Mouse (Mus musculus): Measurements from ENCODE around the gene Camk1. TPM values are rescaled to one million over a fixed set of nuclear protein-coding genes. Genes with fewer than 3 reads are reported as not detected.

Camk1 gene
- 121 and 132 TPM in 2 replicates for polyA plus RNA-seq (2015; fragmentation: Nextera tagmentation; extraction: Ambion mirVana)

- Histone ChIP-seq H3K4me2 (ENCODE audit: low read length) (peak within 1 kb of the TSS; percentile 78), H3K27me3 (ENCODE audit: control insufficient read depth, insufficient read depth, low read depth, low read length) (no peaks in the 10 kb centered on the region), H3K4me3 (ENCODE audit: low read depth, low read length) (peak within 1 kb of the TSS; percentile 67), H3K4me1 (ENCODE audit: control insufficient read depth, insufficient read depth, low read length) (peaks cover 18% of the 10 kb centered on the region), H3K27ac (ENCODE audit: low read length) (peak within 1 kb of the TSS; percentile 65), H3K36me3 (ENCODE audit: control insufficient read depth, insufficient read depth, low read length) (no peaks in the 10 kb centered on the region; the same call in 1 of the 2 replicates), H3K9ac (ENCODE audit: low read depth, low read length) (peak within 1 kb of the TSS; percentile 91), H3K9me3 (replicated peaks; ENCODE audit: control insufficient read depth, low read length, poor library complexity, severe bottlenecking) (no peaks in the 10 kb centered on the region)
- 18% methylated on average over 28 of the region's 32 CpGs for WGBS
- peak; percentile 79 for ATAC-seq
Observed at GRCm38 (mm10) chr6:113343177-113344092, at the start of gene Camk1. Camk1 (minus strand) TSS chr6:113343984.

- Histone ChIP-seq H3K27ac (ENCODE audit: low read length) (peak overlapping the region; percentile 80), H3K9me3 (replicated peaks; ENCODE audit: control insufficient read depth, low read length, poor library complexity, severe bottlenecking) (no peaks in the 10 kb centered on the region), H3K4me1 (ENCODE audit: control insufficient read depth, insufficient read depth, low read length) (peaks cover 8% of the 10 kb centered on the region), H3K4me3 (ENCODE audit: low read depth, low read length) (peak overlapping the region; percentile 44), H3K9ac (ENCODE audit: low read depth, low read length) (peak overlapping the region; percentile 75), H3K27me3 (ENCODE audit: control insufficient read depth, insufficient read depth, low read depth, low read length) (no peaks in the 10 kb centered on the region), H3K36me3 (ENCODE audit: control insufficient read depth, insufficient read depth, low read length) (peaks cover 27% of the 10 kb centered on the region), H3K4me2 (ENCODE audit: low read length) (peak overlapping the region; percentile 76)
- ATAC-seq, result peak; percentile 91
- WGBS, result under 1% methylated on average over 51 of the region's 51 CpGs
Observed at GRCm38 (mm10) chr6:113392387-113393071, 48.7 kb upstream of the Camk1 start.

- H3K27me3 ChIP-seq (ENCODE audit: control insufficient read depth, insufficient read depth, low read depth, low read length), result no peaks in the 10 kb centered on the region
- peaks cover 28% of the 10 kb centered on the region for H3K36me3 ChIP-seq (ENCODE audit: control insufficient read depth, insufficient read depth, low read length)
- ATAC-seq, result no peak; the same call in 1 of the 2 replicates
- H3K4me3 ChIP-seq (ENCODE audit: low read depth, low read length), result peak overlapping the region; percentile 44
- H3K9ac ChIP-seq (ENCODE audit: low read depth, low read length), result peak overlapping the region; percentile 75
- peak overlapping the region; percentile 76 for H3K4me2 ChIP-seq (ENCODE audit: low read length)
- 20% methylated on average over 10 of the region's 10 CpGs for WGBS
- H3K4me1 ChIP-seq (ENCODE audit: control insufficient read depth, insufficient read depth, low read length), result peaks cover 8% of the 10 kb centered on the region
- H3K27ac ChIP-seq (ENCODE audit: low read length), result peak overlapping the region; percentile 80
- no peaks in the 10 kb centered on the region for H3K9me3 ChIP-seq (replicated peaks; ENCODE audit: control insufficient read depth, low read length, poor library complexity, severe bottlenecking)
Observed at GRCm38 (mm10) chr6:113392015-113392386, 48.2 kb upstream of the Camk1 start.

GRCm38 (mm10) chr6:113390715-113391114 lies 46.9 kb upstream of the Camk1 start:
- Histone ChIP-seq H3K9me3 (replicated peaks; ENCODE audit: control insufficient read depth, low read length, poor library complexity, severe bottlenecking) (no peaks in the 10 kb centered on the region), H3K9ac (ENCODE audit: low read depth, low read length) (no peak overlapping the region), H3K36me3 (ENCODE audit: control insufficient read depth, insufficient read depth, low read length) (peaks cover 28% of the 10 kb centered on the region), H3K27me3 (ENCODE audit: control insufficient read depth, insufficient read depth, low read depth, low read length) (no peaks in the 10 kb centered on the region), H3K4me2 (ENCODE audit: low read length) (no peak overlapping the region), H3K27ac (ENCODE audit: low read length) (no peak overlapping the region), H3K4me1 (ENCODE audit: control insufficient read depth, insufficient read depth, low read length) (peaks cover 8% of the 10 kb centered on the region), H3K4me3 (ENCODE audit: low read depth, low read length) (no peak overlapping the region)
- WGBS, result 65% methylated on average over 3 of the region's 3 CpGs
- ATAC-seq, result no peak

GRCm38 (mm10) chr6:113388960-113389359 lies 45.2 kb upstream of the Camk1 start, which contains the start of gene Ttll3:
Ttll3 (plus strand) TSS chr6:113389260.
- Histone ChIP-seq H3K4me2 (ENCODE audit: low read length) (no peak within 1 kb of the TSS), H3K27me3 (ENCODE audit: control insufficient read depth, insufficient read depth, low read depth, low read length) (no peaks in the 10 kb centered on the region), H3K9me3 (replicated peaks; ENCODE audit: control insufficient read depth, low read length, poor library complexity, severe bottlenecking) (no peaks in the 10 kb centered on the region), H3K4me3 (ENCODE audit: low read depth, low read length) (no peak within 1 kb of the TSS), H3K36me3 (ENCODE audit: control insufficient read depth, insufficient read depth, low read length) (peaks cover 35% of the 10 kb centered on the region), H3K9ac (ENCODE audit: low read depth, low read length) (no peak within 1 kb of the TSS), H3K27ac (ENCODE audit: low read length) (no peak within 1 kb of the TSS), H3K4me1 (ENCODE audit: control insufficient read depth, insufficient read depth, low read length) (peaks cover 8% of the 10 kb centered on the region)
- no peak for ATAC-seq
- WGBS, result 79% methylated on average over 8 of the region's 8 CpGs

GRCm38 (mm10) chr6:113386025-113386424 lies 42.2 kb upstream of the Camk1 start:
- Histone ChIP-seq H3K36me3 (ENCODE audit: control insufficient read depth, insufficient read depth, low read length) (peaks cover 45% of the 10 kb centered on the region), H3K4me1 (ENCODE audit: control insufficient read depth, insufficient read depth, low read length) (no peaks in the 10 kb centered on the region), H3K4me2 (ENCODE audit: low read length) (no peak overlapping the region), H3K27me3 (ENCODE audit: control insufficient read depth, insufficient read depth, low read depth, low read length) (no peaks in the 10 kb centered on the region), H3K4me3 (ENCODE audit: low read depth, low read length) (no peak overlapping the region), H3K9ac (ENCODE audit: low read depth, low read length) (no peak overlapping the region), H3K27ac (ENCODE audit: low read length) (no peak overlapping the region), H3K9me3 (replicated peaks; ENCODE audit: control insufficient read depth, low read length, poor library complexity, severe bottlenecking) (no peaks in the 10 kb centered on the region)
- whole genome bisulfite sequencing, result 84% methylated on average over 3 of the region's 3 CpGs
- no peak for ATAC-seq

- no peak overlapping the region for H3K27ac ChIP-seq (ENCODE audit: low read length)
- 91% methylated on average over 11 of the region's 11 CpGs for WGBS
- H3K36me3 ChIP-seq (ENCODE audit: control insufficient read depth, insufficient read depth, low read length), result peaks cover 49% of the 10 kb centered on the region
- no peak overlapping the region for H3K4me3 ChIP-seq (ENCODE audit: low read depth, low read length)
- H3K27me3 ChIP-seq (ENCODE audit: control insufficient read depth, insufficient read depth, low read depth, low read length), result no peaks in the 10 kb centered on the region
- no peaks in the 10 kb centered on the region for H3K9me3 ChIP-seq (replicated peaks; ENCODE audit: control insufficient read depth, low read length, poor library complexity, severe bottlenecking)
- H3K4me2 ChIP-seq (ENCODE audit: low read length), result no peak overlapping the region
- H3K4me1 ChIP-seq (ENCODE audit: control insufficient read depth, insufficient read depth, low read length), result no peaks in the 10 kb centered on the region
- no peak for ATAC-seq
- H3K9ac ChIP-seq (ENCODE audit: low read depth, low read length), result no peak overlapping the region
Observed at GRCm38 (mm10) chr6:113385160-113385714, 41.5 kb upstream of the Camk1 start.

- Histone ChIP-seq H3K27ac (ENCODE audit: low read length) (peak overlapping the region; percentile 36; the same call in 1 of the 2 replicates), H3K4me1 (ENCODE audit: control insufficient read depth, insufficient read depth, low read length) (peaks cover 3% of the 10 kb centered on the region), H3K9me3 (replicated peaks; ENCODE audit: control insufficient read depth, low read length, poor library complexity, severe bottlenecking) (no peaks in the 10 kb centered on the region), H3K4me2 (ENCODE audit: low read length) (no peak overlapping the region), H3K27me3 (ENCODE audit: control insufficient read depth, insufficient read depth, low read depth, low read length) (no peaks in the 10 kb centered on the region), H3K9ac (ENCODE audit: low read depth, low read length) (no peak overlapping the region), H3K4me3 (ENCODE audit: low read depth, low read length) (no peak overlapping the region), H3K36me3 (ENCODE audit: control insufficient read depth, insufficient read depth, low read length) (peaks cover 44% of the 10 kb centered on the region)
- 90% methylated on average over 8 of the region's 8 CpGs for WGBS
- peak; percentile 69 for ATAC-seq
Observed at GRCm38 (mm10) chr6:113384351-113384927, 40.7 kb upstream of the Camk1 start.
